Mouse (Mus musculus) limb, embryonic 10.5 days (tissue): ENCODE measurements around the gene Vldlr. TPM values are rescaled to one million over a fixed set of nuclear protein-coding genes. Genes with fewer than 3 reads are reported as not detected.

Experiments
- DNase-seq: peaks from one replicate; pipeline ENCODE4 v3.0.0-alpha.2; 2017; ENCODE audit warnings: low spot score
- H3K27ac ChIP-seq: fragments of 300-500 bp; sonication (generic); 2 replicates; pipeline ENCODE4 v1.5.1; 2016; ENCODE audit warnings: mild to moderate bottlenecking
- H3K27me3 ChIP-seq: fragments of 300-500 bp; sonication (generic); 2 replicates; pipeline ENCODE4 v1.6.1; 2016; ENCODE audit warnings: low read depth, mild to moderate bottlenecking; ENCODE audit not compliant: poor library complexity, severe bottlenecking
- H3K36me3 ChIP-seq: fragments of 300-500 bp; sonication (generic); 2 replicates; pipeline ENCODE4 v1.6.1; 2016; ENCODE audit warnings: mild to moderate bottlenecking, moderate library complexity
- H3K4me1 ChIP-seq: fragments of 300-500 bp; sonication (generic); 2 replicates; pipeline ENCODE4 v1.6.1; 2016
- H3K4me3 ChIP-seq: fragments of 300-500 bp; sonication (generic); 2 replicates; pipeline ENCODE4 v1.5.1; 2016; ENCODE audit warnings: mild to moderate bottlenecking, moderate library complexity
- H3K9me3 ChIP-seq: fragments of 300-500 bp; sonication (generic); replicated peaks from 2 replicates; pipeline ENCODE4 v1.6.1; 2016; ENCODE audit warnings: mild to moderate bottlenecking
- WGBS: fragments of 180-500 bp; shearing (Covaris S2); methylation state at CpG from one replicate; pipeline ENCODE4 v1.1.7; 2016; 5-methylcytosine and 5-hydroxymethylcytosine counted together
- polyA plus RNA-seq: library from polyadenylated mRNA; unstranded; fragments of >200 nt; fragmentation: Nextera tagmentation; extraction: Ambion mirVana; gene quantifications from 2 replicates; pipeline ENCODE4 v1.2.1, GENCODE M21; 2016

Vldlr gene
- polyA plus RNA-seq, 1 experiment from 2014 or later: 1.3 TPM

GRCm38 (mm10) chr19:27255678-27256077, 39.4 kb downstream of the Vldlr start:
- no peak overlapping the region for H3K4me3 ChIP-seq
- no peaks in the 10 kb centered on the region for H3K36me3 ChIP-seq
- 81% methylated on average over 3 of the region's 3 CpGs for WGBS
- H3K27ac ChIP-seq: no peak overlapping the region
- no peaks in the 10 kb centered on the region for H3K9me3 ChIP-seq
- no peaks in the 10 kb centered on the region for H3K27me3 ChIP-seq
- no peak for DNase-seq
- peaks cover 14% of the 10 kb centered on the region for H3K4me1 ChIP-seq

GRCm38 (mm10) chr19:27260102-27260501, 43.8 kb downstream of the Vldlr start:
- no peaks in the 10 kb centered on the region for H3K27me3 ChIP-seq
- no peak overlapping the region for H3K27ac ChIP-seq
- no peaks in the 10 kb centered on the region for H3K9me3 ChIP-seq
- peaks cover 14% of the 10 kb centered on the region for H3K4me1 ChIP-seq
- no peaks in the 10 kb centered on the region for H3K36me3 ChIP-seq
- no peak overlapping the region for H3K4me3 ChIP-seq
- peak; percentile 30 for DNase-seq
- 63% methylated on average over 4 of the region's 4 CpGs for WGBS

GRCm38 (mm10) chr19:27260621-27261278, 44.5 kb downstream of the Vldlr start:
- Histone ChIP-seq H3K9me3 (no peaks in the 10 kb centered on the region), H3K36me3 (no peaks in the 10 kb centered on the region), H3K27me3 (no peaks in the 10 kb centered on the region), H3K4me3 (no peak overlapping the region), H3K4me1 (peaks cover 14% of the 10 kb centered on the region), H3K27ac (no peak overlapping the region)
- DNase-seq: no peak
- 90% methylated on average over 8 of the region's 8 CpGs for WGBS

DNA sequence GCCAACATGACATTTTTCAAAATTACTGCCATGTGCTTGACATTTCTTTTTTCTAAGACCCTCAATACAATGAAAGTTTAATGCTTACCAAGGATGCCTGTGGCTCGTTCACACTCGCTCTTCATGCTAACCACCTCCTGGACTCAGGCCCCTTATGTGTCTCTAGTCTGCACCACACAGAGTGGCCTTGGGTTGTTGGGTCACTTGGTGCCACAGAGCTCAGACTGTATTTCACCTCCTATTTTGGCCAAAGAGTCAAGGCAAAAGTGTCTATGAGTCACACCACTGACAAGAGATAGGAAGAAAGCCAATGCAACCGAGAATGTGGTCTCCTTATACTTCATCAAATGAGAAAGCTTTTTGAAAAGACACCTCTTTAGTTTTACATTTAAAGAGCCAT, 45.9 kb downstream of the Vldlr start:
- DNase-seq: no peak
- no peak overlapping the region for H3K4me3 ChIP-seq
- H3K4me1 ChIP-seq: peaks cover 14% of the 10 kb centered on the region
- 92% methylated on average over 3 of the region's 3 CpGs for WGBS
- no peaks in the 10 kb centered on the region for H3K36me3 ChIP-seq
- H3K27ac ChIP-seq: no peak overlapping the region
- no peaks in the 10 kb centered on the region for H3K27me3 ChIP-seq
- H3K9me3 ChIP-seq: no peaks in the 10 kb centered on the region

- no peak for DNase-seq
- H3K36me3 ChIP-seq: no peaks in the 10 kb centered on the region
- no peaks in the 10 kb centered on the region for H3K27me3 ChIP-seq
- no peaks in the 10 kb centered on the region for H3K9me3 ChIP-seq
- no peaks in the 10 kb centered on the region for H3K4me1 ChIP-seq
- H3K4me3 ChIP-seq: no peak overlapping the region
- 76% methylated on average over 2 of the region's 2 CpGs for WGBS
- no peak overlapping the region for H3K27ac ChIP-seq
Observed at GRCm38 (mm10) chr19:27273385-27273784, 57.1 kb downstream of the Vldlr start.

- no peak overlapping the region for H3K4me3 ChIP-seq
- H3K4me1 ChIP-seq: no peaks in the 10 kb centered on the region
- H3K27ac ChIP-seq: no peak overlapping the region
- H3K36me3 ChIP-seq: no peaks in the 10 kb centered on the region
- H3K27me3 ChIP-seq: no peaks in the 10 kb centered on the region
- WGBS: 92% methylated on average over 1 of the region's 1 CpGs
- no peaks in the 10 kb centered on the region for H3K9me3 ChIP-seq
- no peak for DNase-seq
Observed at GRCm38 (mm10) chr19:27274382-27274781, 58.1 kb downstream of the Vldlr start.

GRCm38 (mm10) chr19:27279174-27279573, 62.9 kb downstream of the Vldlr start:
- H3K36me3 ChIP-seq: no peaks in the 10 kb centered on the region
- no peak overlapping the region for H3K4me3 ChIP-seq
- no peaks in the 10 kb centered on the region for H3K27me3 ChIP-seq
- no peak for DNase-seq
- no peak overlapping the region for H3K27ac ChIP-seq
- no peaks in the 10 kb centered on the region for H3K4me1 ChIP-seq
- WGBS: 86% methylated on average over 2 of the region's 2 CpGs
- no peaks in the 10 kb centered on the region for H3K9me3 ChIP-seq

Other genes with a start within 250 kb of the Vldlr start
- 0.03 and 0.08 TPM in 2 replicates for gene Kcnv2, start 106.1 kb downstream of the Vldlr start, polyA plus RNA-seq
- gene Pum3, start 213.3 kb downstream of the Vldlr start, polyA plus RNA-seq: 92.5 and 95.3 TPM in 2 replicates